Mouse (Mus musculus) bone marrow macrophage, adult 2 months (primary cell): ENCODE measurements around the gene Commd1.

Experiments used
- CTCF ChIP-seq: IDR thresholded peaks from 2 replicates; pipeline ENCODE4 v1.5.1; 2012; ENCODE audit warnings: low read depth, mild to moderate bottlenecking, low read length, moderate library complexity
- POLR2A ChIP-seq: IDR thresholded peaks from 2 replicates; pipeline ENCODE4 v1.6.1; 2012; ENCODE audit warnings: mild to moderate bottlenecking, low read depth, low read length, borderline replicate concordance

DNA sequence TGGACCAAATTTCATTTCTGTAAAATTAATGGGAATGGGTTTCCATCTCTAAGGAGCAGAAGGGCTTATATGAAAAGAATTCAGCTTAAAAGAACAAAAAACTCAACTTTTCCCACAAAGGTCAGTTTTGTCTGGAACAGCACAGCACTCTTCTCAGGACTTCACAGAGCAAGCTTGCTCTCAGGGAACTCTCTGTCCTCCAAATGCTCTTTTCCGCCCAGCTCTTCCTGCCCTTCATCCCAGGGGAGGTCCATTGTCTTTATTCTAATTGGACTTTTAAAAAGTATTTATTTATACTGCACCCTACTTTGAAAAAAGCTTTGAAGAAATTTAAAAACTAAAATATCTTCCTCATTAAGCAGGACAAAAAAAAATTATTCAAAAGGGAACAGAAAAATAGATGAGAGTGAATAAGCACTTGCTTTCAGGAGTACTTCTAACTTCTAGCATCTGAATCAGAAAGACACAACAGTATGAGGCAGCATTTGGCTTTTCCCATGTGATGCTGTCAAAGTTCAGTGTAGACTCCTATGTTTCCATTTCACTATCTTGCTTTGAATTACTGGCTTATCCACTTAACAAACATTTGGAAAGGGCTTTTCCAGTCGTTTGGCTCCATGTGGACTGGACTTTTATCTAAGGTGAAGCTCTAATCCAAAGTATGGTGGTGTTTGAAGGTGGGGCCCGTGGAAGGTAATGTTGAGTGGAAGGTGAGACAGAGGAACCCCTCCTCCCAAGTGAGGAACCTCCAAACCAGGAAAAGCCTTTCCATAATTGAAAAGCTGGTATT is 101.6 kb downstream of the Commd1 start:
- TF ChIP-seq POLR2A: no peak
- no peak for TF ChIP-seq CTCF
